ENCODE assay signal across 8 mouse cellular contexts in the genomic region with DNA sequence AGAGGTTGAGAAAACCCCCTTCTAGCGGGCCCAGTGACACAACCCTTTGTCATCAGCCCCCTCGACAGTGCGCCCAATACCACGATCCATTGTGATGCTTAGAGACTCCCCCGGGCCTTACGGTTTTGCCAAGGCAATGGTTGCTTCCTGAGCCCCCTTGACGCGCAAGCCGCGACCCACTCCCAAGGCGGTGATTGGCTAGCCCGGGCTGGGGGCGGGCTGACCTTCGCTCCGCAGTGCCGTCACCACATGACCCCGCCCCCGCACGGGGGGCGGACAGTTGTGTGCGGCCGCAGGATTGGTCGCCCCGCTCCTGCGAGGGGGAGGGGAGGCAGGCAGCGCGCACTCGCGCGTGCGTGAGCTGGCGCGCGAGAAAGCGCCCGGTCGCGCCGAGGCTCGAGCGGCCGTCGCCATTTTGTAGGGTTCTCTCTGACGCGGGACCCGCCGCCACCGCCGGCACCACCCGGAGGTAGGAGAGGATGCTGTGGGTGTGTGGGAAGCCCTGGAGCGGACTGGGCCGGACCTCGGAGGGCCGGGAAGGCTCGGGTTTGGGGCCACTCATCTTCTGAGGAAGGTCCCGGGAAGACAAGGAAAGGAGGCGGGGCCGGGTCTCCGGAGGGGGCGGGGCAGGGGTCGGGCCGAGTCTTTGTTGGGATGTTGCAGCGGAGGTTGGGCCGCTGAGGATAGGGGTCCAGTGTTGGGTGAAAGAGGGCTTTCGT. TPM values are rescaled to one million over a fixed set of nuclear protein-coding genes. Genes with fewer than 3 reads are reported as not detected.
DNase-seq lines count a peak whose midpoint lies in the region; ATAC-seq and TF ChIP-seq lines count a peak whose summit lies in the region.

Rbm4b (plus strand) TSS at position 305 of the 719 bp plus-strand sequence.

- H3K27ac ChIP-seq in bone marrow macrophage, adult 2 months (ENCODE audit: insufficient read depth, low read depth, low read length) = peak within 1 kb of the TSS; percentile 41; the same call in 1 of the 2 replicates
- peak within 1 kb of the TSS; percentile 87 for H3K27ac ChIP-seq in embryonic fibroblast, embryonic 13.5 days (ENCODE audit: insufficient read depth, low read length)
- peak within 1 kb of the TSS; percentile 91 for H3K27ac ChIP-seq in heart, embryonic 11.5 days (ENCODE audit: low read depth, low read length)
- peak within 1 kb of the TSS; percentile 98 for H3K27ac ChIP-seq in kidney, embryonic 16.5 days (ENCODE audit: low read length)
- H3K27ac ChIP-seq in liver, adult 2 months (replicated peaks; ENCODE audit: insufficient read depth, low read depth, low read length) = peak within 1 kb of the TSS; percentile 93

- no peaks in the 10 kb centered on the region for H3K9me3 ChIP-seq in heart, embryonic 11.5 days (replicated peaks; ENCODE audit: control insufficient read depth, low read length)
- H3K9me3 ChIP-seq in kidney, embryonic 16.5 days (ENCODE audit: low read length) = no peaks in the 10 kb centered on the region

- peak within 1 kb of the TSS; percentile 94 for H3K9ac ChIP-seq in heart, embryonic 11.5 days (ENCODE audit: low read depth, low read length)
- H3K9ac ChIP-seq in kidney, embryonic 16.5 days (replicated peaks; ENCODE audit: low read length) = peak within 1 kb of the TSS; percentile 97
- peak within 1 kb of the TSS; percentile 93 for H3K9ac ChIP-seq in liver, adult 2 months (ENCODE audit: low read depth, low read length)

- peak; percentile 97 for ATAC-seq in heart, embryonic 11.5 days (replicated peaks; ENCODE audit: insufficient number of reproducible peaks, low FRiP score, low TSS enrichment)
- peak; percentile 97 for ATAC-seq in kidney, embryonic 16.5 days (ENCODE audit: low FRiP score, low TSS enrichment)

- TF ChIP-seq CTCF in bone marrow macrophage, adult 2 months (IDR thresholded peaks at IDR 0.05; ENCODE audit: low read depth, low read length) = no peak
- no peak for TF ChIP-seq CTCF in embryonic fibroblast, embryonic 13.5 days (IDR thresholded peaks at IDR 0.05; ENCODE audit: borderline replicate concordance, insufficient read depth, low read length)
- TF ChIP-seq CTCF in liver, adult 2 months (IDR thresholded peaks at IDR 0.05; ENCODE audit: low read depth, low read length) = no peak

- peak within 1 kb of the TSS; percentile 83 for H3K4me3 ChIP-seq in bone marrow macrophage, adult 2 months (ENCODE audit: insufficient read depth, low read length)
- H3K4me3 ChIP-seq in embryonic fibroblast, embryonic 13.5 days (ENCODE audit: insufficient read depth, low read length) = peak within 1 kb of the TSS; percentile 70
- peak within 1 kb of the TSS; percentile 80 for H3K4me3 ChIP-seq in heart, embryonic 11.5 days (ENCODE audit: low read depth, low read length)
- peak within 1 kb of the TSS; percentile 85 for H3K4me3 ChIP-seq in kidney, embryonic 16.5 days (ENCODE audit: low read length)
- peak within 1 kb of the TSS; percentile 92 for H3K4me3 ChIP-seq in liver, adult 2 months (ENCODE audit: insufficient read depth, low read depth, low read length)
- H3K4me3 ChIP-seq in myocyte = peak within 1 kb of the TSS; percentile 60

- TF ChIP-seq POLR2A in bone marrow macrophage, adult 2 months (IDR thresholded peaks at IDR 0.05; ENCODE audit: borderline replicate concordance, low read depth, low read length) = no peak
- TF ChIP-seq POLR2A in embryonic fibroblast, embryonic 13.5 days (IDR thresholded peaks at IDR 0.05; ENCODE audit: low read depth, low read length) = peak; percentile 61
- peak; percentile 60; the same call in 1 of the 2 replicates for TF ChIP-seq POLR2A in liver, adult 2 months (IDR thresholded peaks at IDR 0.05; ENCODE audit: extremely low read depth, insufficient read depth, low read length)
- TF ChIP-seq POLR2A in myocyte (IDR thresholded peaks at IDR 0.05; ENCODE audit: insufficient read length, low read depth) = peak; percentile 72

- WGBS in heart, embryonic 11.5 days (ENCODE audit: insufficient replicate concordance) = under 1% methylated on average over 61 of the region's 65 CpGs
- WGBS in kidney, embryonic 16.5 days = under 1% methylated on average over 57 of the region's 65 CpGs
- WGBS in liver, adult 2 months = under 1% methylated on average over 65 of the region's 65 CpGs

- no peaks in the 10 kb centered on the region for H3K27me3 ChIP-seq in heart, embryonic 11.5 days (ENCODE audit: control insufficient read depth, insufficient read depth, low read length)
- H3K27me3 ChIP-seq in kidney, embryonic 16.5 days (ENCODE audit: insufficient read depth, low read length) = no peaks in the 10 kb centered on the region
- no peaks in the 10 kb centered on the region for H3K27me3 ChIP-seq in liver, adult 2 months (ENCODE audit: control insufficient read depth, insufficient read depth, low read length)
- H3K27me3 ChIP-seq in myocyte (ENCODE audit: control insufficient read depth, insufficient read depth, insufficient read length) = no peaks in the 10 kb centered on the region
- H3K27me3 ChIP-seq in splenic B cell, adult 2 months (ENCODE audit: control insufficient read depth, insufficient read depth, low read length, poor library complexity, severe bottlenecking) = no peaks in the 10 kb centered on the region

- H3K4me2 ChIP-seq in heart, embryonic 11.5 days = peak within 1 kb of the TSS; percentile 84
- H3K4me2 ChIP-seq in kidney, embryonic 16.5 days (replicated peaks; ENCODE audit: low read depth, low read length) = peak within 1 kb of the TSS; percentile 78
- peak within 1 kb of the TSS; percentile 95 for H3K4me2 ChIP-seq in myocyte (ENCODE audit: low read depth)

- no peaks in the 10 kb centered on the region; the same call in 1 of the 2 replicates for H3K36me3 ChIP-seq in heart, embryonic 11.5 days (ENCODE audit: control insufficient read depth, insufficient read depth, low read length)
- no peaks in the 10 kb centered on the region for H3K36me3 ChIP-seq in kidney, embryonic 16.5 days (ENCODE audit: insufficient read depth, low read length)
- H3K36me3 ChIP-seq in liver, adult 2 months (ENCODE audit: control insufficient read depth, insufficient read depth, low read length) = peaks cover 5% of the 10 kb centered on the region; the same call in 1 of the 2 replicates
- H3K36me3 ChIP-seq in myocyte (ENCODE audit: control insufficient read depth, insufficient read depth) = peaks cover under 1% of the 10 kb centered on the region
- no peaks in the 10 kb centered on the region for H3K36me3 ChIP-seq in splenic B cell, adult 2 months (ENCODE audit: control insufficient read depth, insufficient read depth, low read length, poor library complexity, severe bottlenecking)

- H3ac ChIP-seq in myocyte (ENCODE audit: control insufficient read depth, insufficient read length) = peak within 1 kb of the TSS; percentile 31

- peak; percentile 98 for DNase-seq in A20 (ENCODE audit: low read depth, low spot score)
- peak; percentile 73 for DNase-seq in liver, adult 2 months (ENCODE audit: extremely low read depth, low read depth, low spot score)
- peak; percentile 98 for DNase-seq in splenic B cell, adult 2 months (ENCODE audit: low read depth, low spot score)

- H3K4me1 ChIP-seq in bone marrow macrophage, adult 2 months (ENCODE audit: control insufficient read depth, insufficient read depth, low read length) = no peaks in the 10 kb centered on the region
- H3K4me1 ChIP-seq in embryonic fibroblast, embryonic 13.5 days (ENCODE audit: control insufficient read depth, insufficient read depth, low read length) = peaks cover 4% of the 10 kb centered on the region
- H3K4me1 ChIP-seq in heart, embryonic 11.5 days (ENCODE audit: control insufficient read depth, insufficient read depth, low read length) = peaks cover 9% of the 10 kb centered on the region
- peaks cover 15% of the 10 kb centered on the region for H3K4me1 ChIP-seq in kidney, embryonic 16.5 days (ENCODE audit: insufficient read depth, low read length)
- H3K4me1 ChIP-seq in liver, adult 2 months (ENCODE audit: control insufficient read depth, insufficient read depth, low read length) = peaks cover 13% of the 10 kb centered on the region

- H3K79me2 ChIP-seq in liver, adult 2 months (ENCODE audit: control insufficient read depth, insufficient read depth, low read length) = peaks cover 3% of the 10 kb centered on the region; the same call in 1 of the 2 replicates
- H3K79me2 ChIP-seq in myocyte (ENCODE audit: control insufficient read depth, insufficient read depth) = peaks cover 34% of the 10 kb centered on the region

TF ChIP-seq in myocyte, 11 proteins besides CTCF, POLR2A, EP300 and RAD21:
- no peak for TF ChIP-seq CEBPB (IDR thresholded peaks at IDR 0.05; ENCODE audit: insufficient read depth, poor library complexity, severe bottlenecking)
- peak; percentile 74 for TF ChIP-seq POLR2AphosphoS2 (IDR thresholded peaks at IDR 0.05; ENCODE audit: insufficient read length, low read depth)
- no peak for TF ChIP-seq REST (IDR thresholded peaks at IDR 0.05; ENCODE audit: insufficient read depth, insufficient read length)
- no peak for TF ChIP-seq TCF3 (IDR thresholded peaks at IDR 0.05; ENCODE audit: insufficient read length, low read depth)
- TF ChIP-seq TCF12 (IDR thresholded peaks at IDR 0.05; ENCODE audit: insufficient read depth, poor library complexity, severe bottlenecking) = no peak
- TF ChIP-seq MYOG (IDR thresholded peaks at IDR 0.05; ENCODE audit: control insufficient read depth in 1 of 3, insufficient read depth in 1 of 3, insufficient read length in 2 of 3, low read depth in 2 of 3) = peak in 1 of 3 experiments; percentile 58
- TF ChIP-seq E2F4 (IDR thresholded peaks at IDR 0.05; ENCODE audit: insufficient read depth) = no peak
- peak in 1 of 3 experiments; percentile 16 for TF ChIP-seq MYOD1 (IDR thresholded peaks at IDR 0.05; ENCODE audit: control insufficient read depth in 1 of 3, insufficient read length in 2 of 3, low read depth in 2 of 3)
- peak; percentile 30 for TF ChIP-seq SRF (IDR thresholded peaks at IDR 0.05; ENCODE audit: control insufficient read depth, insufficient read length, low read depth)
- no peak for TF ChIP-seq MAX (IDR thresholded peaks at IDR 0.05; ENCODE audit: low read depth)
TF ChIP-seq in myocyte: peak in this region for 4.

RNA-seq across cellular contexts. Expression of gene Rbm4b, which starts in this region (rescaled TPM):
- 6.2 and 7.7 TPM in 2 replicates for polyA plus RNA-seq in bone marrow macrophage, adult 2 months (2012; ENCODE audit: insufficient read depth, insufficient read length, missing spikeins)
- polyA plus RNA-seq in embryonic fibroblast, embryonic 13.5 days (2011; ENCODE audit: insufficient read length, low read depth, missing spikeins) = 7.0 and 11.9 TPM in 2 replicates
- 37.0 and 43.4 TPM in 2 replicates for polyA plus RNA-seq in heart, embryonic 11.5 days (2014; fragmentation: Nextera tagmentation; extraction: Ambion mirVana)
- 75.5 and 77.2 TPM in 2 replicates for polyA plus RNA-seq in kidney, embryonic 16.5 days (2015; fragmentation: Nextera tagmentation; extraction: Ambion mirVana)
- total RNA-seq in liver, adult 2 months (2014; rRNA removed) = 19.9 and 20.3 TPM in 2 replicates
- polyA plus RNA-seq in liver, adult 2 months (2012; rRNA removed) = 6.8 and 7.9 TPM in 2 replicates
- polyA plus RNA-seq in myocyte (2012; fragmentation: generic; extraction: Trizol) = 4.8 TPM

Comparison
In these comparisons a context has a peak if more than half of its experiments do, and no peak if none do; other contexts are left out.
1. Peak in every context shown above with its lines: DNase-seq, ATAC-seq, H3K4me3 ChIP-seq and H3K27ac ChIP-seq.
2. H3K27ac ChIP-seq: peak in every context shown above with its lines; median percentile 98 in kidney, embryonic 16.5 days; 93 in liver, adult 2 months; 91 in heart, embryonic 11.5 days; 87 in embryonic fibroblast, embryonic 13.5 days; 41 in bone marrow macrophage, adult 2 months.